Mouse (Mus musculus) intestine, embryonic 15.5 days (tissue): ENCODE data around the gene Nolc1. TPM values are rescaled to one million over a fixed set of nuclear protein-coding genes. Genes with fewer than 3 reads are reported as not detected.

Experiments used
- ATAC-seq: fragments of 200-750 bp; cut with Nextera tagmentation; 2 replicates; pipeline ENCODE4 v1.8.0; 2017; ENCODE audit warnings: moderate TSS enrichment, moderate library complexity
- H3K27ac ChIP-seq: fragments of 300-500 bp; sonication (generic); 2 replicates; pipeline ENCODE4 v1.5.1; 2015; ENCODE audit warnings: mild to moderate bottlenecking, inconsistent platforms
- H3K27me3 ChIP-seq: fragments of 300-500 bp; sonication (generic); replicated peaks from 2 replicates; pipeline ENCODE4 v1.6.1; 2015; ENCODE audit warnings: inconsistent platforms
- H3K36me3 ChIP-seq: fragments of 300-500 bp; sonication (generic); 2 replicates; pipeline ENCODE4 v1.6.1; 2015; ENCODE audit warnings: inconsistent platforms
- H3K4me1 ChIP-seq: fragments of 300-500 bp; sonication (generic); replicated peaks from 2 replicates; pipeline ENCODE4 v1.6.1; 2015; ENCODE audit warnings: inconsistent platforms
- H3K4me2 ChIP-seq: fragments of 300-500 bp; sonication (generic); replicated peaks from 2 replicates; pipeline ENCODE4 v1.6.1; 2015; ENCODE audit warnings: mild to moderate bottlenecking, inconsistent platforms
- H3K4me3 ChIP-seq: fragments of 300-500 bp; sonication (generic); replicated peaks from 2 replicates; pipeline ENCODE4 v1.5.1; 2015; ENCODE audit warnings: inconsistent platforms
- H3K9ac ChIP-seq: fragments of 300-500 bp; sonication (generic); 2 replicates; pipeline ENCODE4 v1.6.1; 2015; ENCODE audit warnings: inconsistent platforms
- H3K9me3 ChIP-seq: fragments of 300-500 bp; sonication (generic); 2 replicates; pipeline ENCODE4 v1.6.1; 2016; ENCODE audit warnings: inconsistent platforms
- WGBS: fragments of 180-500 bp; shearing (Covaris S2); methylation state at CpG from one replicate; pipeline ENCODE4 v1.1.7; 2015; 5-methylcytosine and 5-hydroxymethylcytosine counted together
- polyA plus RNA-seq: library from polyadenylated mRNA; unstranded; fragments of >200 nt; fragmentation: Nextera tagmentation; extraction: Ambion mirVana; gene quantifications from 2 replicates; pipeline ENCODE4 v1.2.1, GENCODE M21; 2015

Nolc1 gene
- polyA plus RNA-seq, 1 experiment from 2014 or later, result 107 TPM

GRCm38 (mm10) chr19:46037243-46037924, 38.3 kb upstream of the Nolc1 start:
- peaks cover 42% of the 10 kb centered on the region for H3K4me1 ChIP-seq
- H3K4me2 ChIP-seq, result peak overlapping the region; percentile 90
- H3K36me3 ChIP-seq, result peaks cover 37% of the 10 kb centered on the region
- H3K9ac ChIP-seq, result peak overlapping the region; percentile 87
- WGBS, result 24% methylated on average over 6 of the region's 6 CpGs
- peak overlapping the region; percentile 75 for H3K4me3 ChIP-seq
- no peaks in the 10 kb centered on the region for H3K27me3 ChIP-seq
- H3K9me3 ChIP-seq, result no peaks in the 10 kb centered on the region
- H3K27ac ChIP-seq, result peak overlapping the region; percentile 13
- ATAC-seq, result no peak

- peak overlapping the region; percentile 87 for H3K9ac ChIP-seq
- H3K27ac ChIP-seq, result peak overlapping the region; percentile 93; the same call in 1 of the 2 replicates
- H3K4me2 ChIP-seq, result peak overlapping the region; percentile 90
- peaks cover 30% of the 10 kb centered on the region for H3K36me3 ChIP-seq
- H3K4me3 ChIP-seq, result peak overlapping the region; percentile 75
- ATAC-seq, result no peak
- no peaks in the 10 kb centered on the region for H3K27me3 ChIP-seq
- WGBS, result 7% methylated on average over 13 of the region's 13 CpGs
- H3K4me1 ChIP-seq, result peaks cover 50% of the 10 kb centered on the region
- H3K9me3 ChIP-seq, result no peaks in the 10 kb centered on the region
Measured at GRCm38 (mm10) chr19:46037925-46038850, 37.5 kb upstream of the Nolc1 start.

- ATAC-seq, result peak; percentile 48
- no peaks in the 10 kb centered on the region for H3K27me3 ChIP-seq
- H3K27ac ChIP-seq, result peak overlapping the region; percentile 93
- 0% methylated on average over 17 of the region's 17 CpGs for WGBS
- H3K4me1 ChIP-seq, result peaks cover 55% of the 10 kb centered on the region
- peaks cover 25% of the 10 kb centered on the region for H3K36me3 ChIP-seq
- H3K9me3 ChIP-seq, result no peaks in the 10 kb centered on the region
- H3K4me2 ChIP-seq, result peak overlapping the region; percentile 90
- H3K4me3 ChIP-seq, result peak overlapping the region; percentile 75
- peak overlapping the region; percentile 87 for H3K9ac ChIP-seq
Measured at GRCm38 (mm10) chr19:46038851-46039260, 36.8 kb upstream of the Nolc1 start.

GRCm38 (mm10) chr19:46039478-46039877, 36.2 kb upstream of the Nolc1 start:
- peak overlapping the region; percentile 75 for H3K4me3 ChIP-seq

GRCm38 (mm10) chr19:46040149-46040902, 35.3 kb upstream of the Nolc1 start:
- Histone ChIP-seq H3K9me3 (no peaks in the 10 kb centered on the region), H3K36me3 (peaks cover 10% of the 10 kb centered on the region), H3K4me2 (peak overlapping the region; percentile 90), H3K9ac (peak overlapping the region; percentile 87), H3K4me3 (peak overlapping the region; percentile 75), H3K27me3 (no peaks in the 10 kb centered on the region), H3K27ac (peak overlapping the region; percentile 93), H3K4me1 (peaks cover 58% of the 10 kb centered on the region)
- ATAC-seq, result no peak
- WGBS, result 39% methylated on average over 14 of the region's 14 CpGs

More at GRCm38 (mm10) chr19:46039478-46039877, 36.2 kb upstream of the Nolc1 start:
- H3K9ac ChIP-seq, result peak overlapping the region; percentile 87
- H3K4me1 ChIP-seq, result peaks cover 58% of the 10 kb centered on the region
- 2% methylated on average over 24 of the region's 30 CpGs for WGBS
- peaks cover 19% of the 10 kb centered on the region for H3K36me3 ChIP-seq
- peak; percentile 83 for ATAC-seq
- H3K27ac ChIP-seq, result peak overlapping the region; percentile 93
- peak overlapping the region; percentile 90 for H3K4me2 ChIP-seq
- H3K9me3 ChIP-seq, result no peaks in the 10 kb centered on the region
- no peaks in the 10 kb centered on the region for H3K27me3 ChIP-seq

GRCm38 (mm10) chr19:46041299-46041932, 34.2 kb upstream of the Nolc1 start:
- Histone ChIP-seq H3K4me1 (peaks cover 64% of the 10 kb centered on the region), H3K27ac (peak overlapping the region; percentile 98), H3K4me2 (peak overlapping the region; percentile 89), H3K9me3 (no peaks in the 10 kb centered on the region), H3K27me3 (no peaks in the 10 kb centered on the region), H3K4me3 (peak overlapping the region; percentile 31), H3K9ac (peak overlapping the region; percentile 45), H3K36me3 (no peaks in the 10 kb centered on the region)
- no peak for ATAC-seq
- WGBS, result 20% methylated on average over 7 of the region's 7 CpGs

- no peaks in the 10 kb centered on the region for H3K27me3 ChIP-seq
Measured at GRCm38 (mm10) chr19:46041933-46042475, 33.7 kb upstream of the Nolc1 start.

GRCm38 (mm10) chr19:46042476-46043011, 33.1 kb upstream of the Nolc1 start:
- peak overlapping the region; percentile 98 for H3K27ac ChIP-seq
- peak overlapping the region; percentile 31 for H3K4me3 ChIP-seq
- H3K4me1 ChIP-seq, result peaks cover 61% of the 10 kb centered on the region
- no peak for ATAC-seq
- peak overlapping the region; percentile 45 for H3K9ac ChIP-seq
- no peaks in the 10 kb centered on the region for H3K36me3 ChIP-seq
- H3K27me3 ChIP-seq, result no peaks in the 10 kb centered on the region
- no peaks in the 10 kb centered on the region for H3K9me3 ChIP-seq
- 14% methylated on average over 6 of the region's 6 CpGs for WGBS
- H3K4me2 ChIP-seq, result peak overlapping the region; percentile 89

More at GRCm38 (mm10) chr19:46041933-46042475, 33.7 kb upstream of the Nolc1 start:
- Histone ChIP-seq H3K4me2 (peak overlapping the region; percentile 89), H3K27ac (peak overlapping the region; percentile 98), H3K4me3 (peak overlapping the region; percentile 31), H3K9ac (peak overlapping the region; percentile 45), H3K9me3 (no peaks in the 10 kb centered on the region), H3K4me1 (peaks cover 66% of the 10 kb centered on the region), H3K36me3 (no peaks in the 10 kb centered on the region)
- ATAC-seq, result peak; percentile 11
- 1% methylated on average over 14 of the region's 14 CpGs for WGBS

GRCm38 (mm10) chr19:46043380-46043779, 32.3 kb upstream of the Nolc1 start:
- Histone ChIP-seq H3K36me3 (no peaks in the 10 kb centered on the region), H3K4me1 (peaks cover 56% of the 10 kb centered on the region), H3K9ac (0 out of 2 replicates have a peak overlapping the region, but pooled peaks have one; percentile 98), H3K4me2 (peak overlapping the region; percentile 89), H3K9me3 (no peaks in the 10 kb centered on the region), H3K4me3 (peak overlapping the region; percentile 100; the same call in 1 of the 2 replicates), H3K27me3 (no peaks in the 10 kb centered on the region), H3K27ac (peak overlapping the region; percentile 98)
- 55% methylated on average over 7 of the region's 7 CpGs for WGBS
- no peak for ATAC-seq

- H3K4me1 ChIP-seq, result peaks cover 53% of the 10 kb centered on the region
- WGBS, result 1% methylated on average over 34 of the region's 34 CpGs
- peak within 1 kb of the TSS; percentile 89 for H3K4me2 ChIP-seq
- no peak for ATAC-seq
- H3K27ac ChIP-seq, result peak within 1 kb of the TSS; percentile 98
- no peaks in the 10 kb centered on the region for H3K27me3 ChIP-seq
- peak within 1 kb of the TSS; percentile 100 for H3K4me3 ChIP-seq
- peak within 1 kb of the TSS; percentile 98 for H3K9ac ChIP-seq
- no peaks in the 10 kb centered on the region for H3K36me3 ChIP-seq
- H3K9me3 ChIP-seq, result no peaks in the 10 kb centered on the region
Measured at GRCm38 (mm10) chr19:46044271-46044992, 31.2 kb upstream of the Nolc1 start, which contains the start of gene Pprc1. Gene Pprc1, plus strand, starts transcription at chr19:46044886.
